In genomic region chr15:11891395-11891794, GRCm38 (mm10) we compare ENCODE assay signal across 14 mouse cellular contexts. TPM values are rescaled to one million over a fixed set of nuclear protein-coding genes. Genes with fewer than 3 reads are reported as not detected.
DNase-seq lines count a peak whose midpoint lies in the region; ATAC-seq and TF ChIP-seq lines count a peak whose summit lies in the region.
"Had no signal": no experiment of that assay in that cellular context is flagged by ENCODE, and none has a peak within 500 bp of the region (broad histone marks: within the 10 kb centered on the region; RNA-seq: fewer than 3 reads in every experiment).

No protein-coding gene starts in this region.

- H3K27ac ChIP-seq in heart, adult 2 months: no peak overlapping the region
- no peak overlapping the region for H3K27ac ChIP-seq in lung, postnatal 0 days (ENCODE audit: low read length)
- H3K27ac ChIP-seq in ES-Bruce4 (ENCODE audit: insufficient read depth, low read length): no peak overlapping the region
- no peak overlapping the region for H3K27ac ChIP-seq in embryonic fibroblast, embryonic 13.5 days (ENCODE audit: insufficient read depth, low read length)
- no peak overlapping the region for H3K27ac ChIP-seq in midbrain, embryonic 10.5 days (replicated peaks)
- H3K27ac ChIP-seq: hindbrain, embryonic 12.5 days; kidney, embryonic 15.5 days; liver, embryonic 13.5 days had no signal

- no peaks in the 10 kb centered on the region for H3K4me1 ChIP-seq in heart, adult 2 months (ENCODE audit: control insufficient read depth, insufficient read depth, low read length)
- no peaks in the 10 kb centered on the region for H3K4me1 ChIP-seq in lung, postnatal 0 days (ENCODE audit: insufficient read depth, low read depth, low read length)
- no peaks in the 10 kb centered on the region for H3K4me1 ChIP-seq in ES-Bruce4 (ENCODE audit: control insufficient read depth, insufficient read depth, low read length)
- no peaks in the 10 kb centered on the region for H3K4me1 ChIP-seq in embryonic fibroblast, embryonic 13.5 days (ENCODE audit: control insufficient read depth, insufficient read depth, low read length)
- H3K4me1 ChIP-seq in midbrain, embryonic 10.5 days: no peaks in the 10 kb centered on the region
- H3K4me1 ChIP-seq: hindbrain, embryonic 12.5 days; kidney, embryonic 15.5 days; liver, embryonic 13.5 days; megakaryocyte, embryonic 14.5 days had no signal

- TF ChIP-seq POLR2A in heart, adult 2 months (IDR thresholded peaks at IDR 0.05; ENCODE audit: insufficient read depth, low read depth, low read length): no peak
- TF ChIP-seq POLR2A in ES-Bruce4 (IDR thresholded peaks at IDR 0.05; ENCODE audit: insufficient read depth, low read length): no peak
- no peak for TF ChIP-seq POLR2A in embryonic fibroblast, embryonic 13.5 days (IDR thresholded peaks at IDR 0.05; ENCODE audit: low read depth, low read length)

- H3K9ac ChIP-seq in heart, adult 2 months (ENCODE audit: low read depth, low read length): no peak overlapping the region
- H3K9ac ChIP-seq in lung, postnatal 0 days (replicated peaks; ENCODE audit: low read depth): no peak overlapping the region
- no peak overlapping the region for H3K9ac ChIP-seq in ES-Bruce4 (ENCODE audit: low read depth, poor library complexity, severe bottlenecking)
- H3K9ac ChIP-seq: hindbrain, embryonic 12.5 days; kidney, embryonic 15.5 days; liver, embryonic 13.5 days had no signal

- H3K27me3 ChIP-seq in heart, adult 2 months (ENCODE audit: control insufficient read depth, insufficient read depth, low read length): no peaks in the 10 kb centered on the region
- no peaks in the 10 kb centered on the region for H3K27me3 ChIP-seq in lung, postnatal 0 days (replicated peaks; ENCODE audit: insufficient read depth, low read length)
- H3K27me3 ChIP-seq in ES-Bruce4 (ENCODE audit: control insufficient read depth, insufficient read depth, low read length, poor library complexity, severe bottlenecking): 0 out of 2 replicates have a peak, but pooled peaks cover 2% of the 10 kb centered on the region
- H3K27me3 ChIP-seq in midbrain, embryonic 10.5 days (ENCODE audit: low read depth, poor library complexity, severe bottlenecking): no peaks in the 10 kb centered on the region
- H3K27me3 ChIP-seq: hindbrain, embryonic 12.5 days; kidney, embryonic 15.5 days; liver, embryonic 13.5 days had no signal

- intact Hi-C loops in heart, adult 2 months (cut with DNase I): no loop called here
- intact Hi-C loops in heart, postnatal 10 days (cut with DNase I): no loop called here

- ATAC-seq in lung, postnatal 0 days: no peak

- H3K9me3 ChIP-seq in lung, postnatal 0 days (ENCODE audit: low read length): no peaks in the 10 kb centered on the region
- no peaks in the 10 kb centered on the region for H3K9me3 ChIP-seq in ES-Bruce4 (replicated peaks; ENCODE audit: control insufficient read depth, insufficient read depth, low read length, poor library complexity, severe bottlenecking)
- no peaks in the 10 kb centered on the region for H3K9me3 ChIP-seq in midbrain, embryonic 10.5 days (replicated peaks)
- H3K9me3 ChIP-seq: hindbrain, embryonic 12.5 days; kidney, embryonic 15.5 days; liver, embryonic 13.5 days had no signal

- no peaks in the 10 kb centered on the region for H3K36me3 ChIP-seq in heart, adult 2 months (ENCODE audit: control insufficient read depth, insufficient read depth, low read length)
- no peaks in the 10 kb centered on the region for H3K36me3 ChIP-seq in lung, postnatal 0 days (ENCODE audit: insufficient read depth, low read length)
- no peaks in the 10 kb centered on the region for H3K36me3 ChIP-seq in ES-Bruce4 (ENCODE audit: control insufficient read depth, insufficient read depth, low read length, poor library complexity, severe bottlenecking)
- H3K36me3 ChIP-seq in midbrain, embryonic 10.5 days: no peaks in the 10 kb centered on the region
- H3K36me3 ChIP-seq: hindbrain, embryonic 12.5 days; kidney, embryonic 15.5 days; liver, embryonic 13.5 days had no signal

- H3K79me2 ChIP-seq in heart, adult 2 months (replicated peaks; ENCODE audit: control insufficient read depth, insufficient read depth, low read length): no peaks in the 10 kb centered on the region

- WGBS in heart, adult 2 months: 70% methylated on average over 3 of the region's 3 CpGs
- 65% methylated on average over 3 of the region's 3 CpGs for WGBS in lung, postnatal 0 days
- WGBS in midbrain, embryonic 10.5 days: 66% methylated on average over 3 of the region's 3 CpGs

- no peak for TF ChIP-seq EP300 in heart, adult 2 months (IDR thresholded peaks at IDR 0.05; ENCODE audit: insufficient read depth, low read depth, low read length)
- no peak for TF ChIP-seq EP300 in lung, postnatal 0 days (IDR thresholded peaks at IDR 0.05)
- no peak for TF ChIP-seq EP300 in ES-Bruce4 (IDR thresholded peaks at IDR 0.05; ENCODE audit: insufficient read depth, low read depth, low read length)

- peak; percentile 41 for TF ChIP-seq CTCF in heart, adult 2 months (IDR thresholded peaks at IDR 0.05)
- peak; percentile 52 for TF ChIP-seq CTCF in lung, postnatal 0 days (IDR thresholded peaks at IDR 0.05)
- TF ChIP-seq CTCF in ES-Bruce4 (IDR thresholded peaks at IDR 0.05; ENCODE audit: low read depth, low read length): peak; percentile 55
- TF ChIP-seq CTCF in embryonic fibroblast, embryonic 13.5 days (IDR thresholded peaks at IDR 0.05; ENCODE audit: borderline replicate concordance, insufficient read depth, low read length): peak; percentile 19; the same call in 1 of the 2 replicates

- no peak for DNase-seq in heart, adult 2 months
- DNase-seq in heart, postnatal 10 days: no peak
- no peak for DNase-seq in lung, postnatal 0 days (ENCODE audit: low spot score)
- no peak for DNase-seq in lung, adult 18-20 months
- no peak for DNase-seq in midbrain, embryonic 10.5 days (ENCODE audit: low spot score)
- no peak for DNase-seq in layer of hippocampus, adult 8-10 months (ENCODE audit: low spot score in 2 of 2)
- DNase-seq: adrenal gland, adult 2 months; liver, embryonic 13.5 days had no signal

- no peak overlapping the region for H3K4me2 ChIP-seq in lung, postnatal 0 days (replicated peaks; ENCODE audit: low read depth, low read length)
- H3K4me2 ChIP-seq: hindbrain, embryonic 12.5 days; kidney, embryonic 15.5 days; liver, embryonic 13.5 days had no signal

- H3K4me3 ChIP-seq in heart, adult 2 months: no peak overlapping the region
- H3K4me3 ChIP-seq in lung, postnatal 0 days (ENCODE audit: low read depth, low read length): no peak overlapping the region
- H3K4me3 ChIP-seq in ES-Bruce4 (ENCODE audit: low read depth, low read length): no peak overlapping the region
- H3K4me3 ChIP-seq in embryonic fibroblast, embryonic 13.5 days (ENCODE audit: insufficient read depth, low read length): no peak overlapping the region
- H3K4me3 ChIP-seq in midbrain, embryonic 10.5 days: no peak overlapping the region
- H3K4me3 ChIP-seq: erythroblast, embryonic 14.5 days; hindbrain, embryonic 12.5 days; kidney, embryonic 15.5 days; liver, embryonic 13.5 days; megakaryocyte, embryonic 14.5 days had no signal

RNA-seq across cellular contexts. Expression of gene Npr3, which starts 15.7 kb away (rescaled TPM):
- 10 to 100 TPM; 23.6 to 36.1 TPM for total RNA-seq in heart, adult 2 months (2021)
- polyA plus RNA-seq in heart, adult 2 months (2012; rRNA removed): 9.0 and 12.1 TPM in 2 replicates
- 10 to 100 TPM; 29.2 to 32.9 TPM for total RNA-seq in heart, postnatal 10 days (2021)
- 11.2 and 16.4 TPM in 2 replicates for polyA plus RNA-seq in lung, postnatal 0 days (2015; fragmentation: Nextera tagmentation; extraction: Ambion mirVana)
- 1.2 and 2.1 TPM in 2 replicates for polyA plus RNA-seq in ES-Bruce4 (2011; ENCODE audit: insufficient read depth, insufficient read length, low read depth, missing spikeins)
- polyA plus RNA-seq in embryonic fibroblast, embryonic 13.5 days (2011; ENCODE audit: insufficient read length, low read depth, missing spikeins): 12.1 and 14.0 TPM in 2 replicates
- 2.4 and 3.0 TPM in 2 replicates for polyA plus RNA-seq in midbrain, embryonic 10.5 days (2016; fragmentation: Nextera tagmentation; extraction: Ambion mirVana)
- 10 to 100 TPM; 14.4 to 19.2 (median 18.0) TPM for total RNA-seq in layer of hippocampus, adult 8-10 months (2022)
- polyA plus RNA-seq: erythroblast, embryonic 14.5 days had no signal
